Mouse (Mus musculus) limb, embryonic 15.5 days (tissue): ENCODE results near the gene Gpr173. TPM values are rescaled to one million over a fixed set of nuclear protein-coding genes. Genes with fewer than 3 reads are reported as not detected.

ENCODE experiments used
- polyA plus RNA-seq: library from polyadenylated mRNA; unstranded; fragments of >200 nt; fragmentation: Nextera tagmentation; extraction: Ambion mirVana; gene quantifications from 2 replicates; pipeline ENCODE4 v1.2.1, GENCODE M21; 2015

Gene Gpr173
- polyA plus RNA-seq, 1 experiment from 2014 or later = 4.3 TPM

Other genes starting within 250 kb of the Gpr173 start
- gene Iqsec2, start 224.4 kb downstream of the Gpr173 start, polyA plus RNA-seq = 3.9 and 4.0 TPM in 2 replicates
- gene Kdm5c, start 135.7 kb downstream of the Gpr173 start, polyA plus RNA-seq = 38.2 and 41.0 TPM in 2 replicates
- gene Kantr, start 41.2 kb downstream of the Gpr173 start, polyA plus RNA-seq = 11.4 and 15.1 TPM in 2 replicates
- 31.9 and 34.7 TPM in 2 replicates for gene Tspyl2, start 26.3 kb downstream of the Gpr173 start, polyA plus RNA-seq
- not detected in 2 replicates for gene Cldn34a, start 194.6 kb upstream of the Gpr173 start, polyA plus RNA-seq